Mouse (Mus musculus): ENCODE results near the gene Ppp1r9a. TPM values are rescaled to one million over a fixed set of nuclear protein-coding genes. Genes with fewer than 3 reads are reported as not detected.

Ppp1r9a gene
- total and polyA plus RNA-seq, 2 experiments from 2014 or later: 39.1 to 85.5 TPM

DNA sequence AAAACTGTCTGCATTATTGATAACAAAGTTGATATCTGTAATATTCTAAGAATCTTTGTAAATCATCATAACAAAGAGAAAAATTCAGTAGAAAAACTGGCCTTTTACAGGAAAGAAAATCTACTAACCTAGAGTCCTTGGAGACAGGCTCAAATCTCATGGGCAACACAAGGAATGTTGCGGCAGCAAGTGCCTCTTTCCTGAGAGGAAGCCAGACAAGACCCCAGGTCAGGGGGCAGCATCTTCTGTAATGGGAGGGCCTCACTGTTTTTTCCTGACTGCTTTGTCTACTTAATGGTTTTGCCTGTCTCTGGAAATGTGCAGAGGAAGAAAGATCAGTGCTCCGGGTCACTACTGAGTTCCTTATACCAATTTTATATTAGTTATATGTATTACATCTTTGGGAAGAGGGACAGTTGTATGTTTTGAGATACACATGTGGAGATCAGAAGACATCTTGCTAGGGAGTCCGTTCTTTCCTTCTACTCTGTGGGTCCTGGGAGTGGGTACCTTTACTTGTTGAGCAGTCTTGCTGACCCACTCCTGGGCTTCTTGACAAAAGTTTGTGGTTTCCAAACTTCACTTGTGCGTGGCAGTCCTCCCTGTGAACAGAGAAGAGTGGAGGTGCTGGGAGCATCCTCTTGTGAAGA lies 151.9 kb downstream of the Ppp1r9a start:
- Histone ChIP-seq H3K4me3 (ENCODE audit: low read depth, low read length) (no peak overlapping the region), H3K9me3 (ENCODE audit: low read length) (no peaks in the 10 kb centered on the region), H3K27ac (ENCODE audit: low read depth, low read length) (no peak overlapping the region), H3K9ac (no peak overlapping the region), H3K4me1 (ENCODE audit: insufficient read depth) (no peaks in the 10 kb centered on the region), H3K4me2 (ENCODE audit: low read depth) (no peak overlapping the region), H3K27me3 (ENCODE audit: insufficient read depth, low read length) (no peaks in the 10 kb centered on the region), H3K36me3 (ENCODE audit: insufficient read depth) (no peaks in the 10 kb centered on the region)
- ATAC-seq: no peak
- DNase-seq: no peak
- no peak for TF ChIP-seq CTCF (IDR thresholded peaks at IDR 0.05; ENCODE audit: low read depth)
- WGBS: 93% methylated on average over 4 of the region's 4 CpGs

DNA sequence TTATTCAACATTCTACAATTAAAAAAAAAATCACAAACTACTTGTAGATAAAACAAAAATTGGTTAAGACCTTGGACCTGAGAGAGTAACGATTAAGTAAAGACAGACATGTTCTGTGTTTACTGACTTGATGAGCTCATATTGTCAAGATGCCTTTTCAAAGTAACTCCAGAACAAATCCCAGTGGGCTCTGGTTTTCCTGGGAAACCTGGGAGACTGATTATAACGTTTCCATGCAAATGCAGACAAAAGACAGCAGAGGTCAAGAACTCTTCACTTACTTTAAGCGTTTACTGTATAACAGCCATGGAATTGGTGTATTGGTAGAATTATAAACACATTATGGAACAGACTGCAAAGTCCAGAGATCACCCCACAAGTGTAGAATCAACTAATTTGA lies 172.0 kb downstream of the Ppp1r9a start:
- no peak for TF ChIP-seq CTCF (IDR thresholded peaks at IDR 0.05; ENCODE audit: low read depth)
- 65% methylated on average over 3 of the region's 3 CpGs for WGBS
- DNase-seq: no peak
- H3K27me3 ChIP-seq (ENCODE audit: insufficient read depth, low read length): no peaks in the 10 kb centered on the region
- peaks cover 3% of the 10 kb centered on the region; the same call in 1 of the 2 replicates for H3K36me3 ChIP-seq (ENCODE audit: insufficient read depth)
- H3K9me3 ChIP-seq (ENCODE audit: low read length): no peaks in the 10 kb centered on the region
- no peak overlapping the region for H3K4me3 ChIP-seq (ENCODE audit: low read depth, low read length)
- no peak overlapping the region for H3K27ac ChIP-seq (ENCODE audit: low read depth, low read length)
- H3K4me2 ChIP-seq (ENCODE audit: low read depth): no peak overlapping the region
- no peak for ATAC-seq
- H3K4me1 ChIP-seq (ENCODE audit: insufficient read depth): no peaks in the 10 kb centered on the region
- no peak overlapping the region for H3K9ac ChIP-seq

DNA sequence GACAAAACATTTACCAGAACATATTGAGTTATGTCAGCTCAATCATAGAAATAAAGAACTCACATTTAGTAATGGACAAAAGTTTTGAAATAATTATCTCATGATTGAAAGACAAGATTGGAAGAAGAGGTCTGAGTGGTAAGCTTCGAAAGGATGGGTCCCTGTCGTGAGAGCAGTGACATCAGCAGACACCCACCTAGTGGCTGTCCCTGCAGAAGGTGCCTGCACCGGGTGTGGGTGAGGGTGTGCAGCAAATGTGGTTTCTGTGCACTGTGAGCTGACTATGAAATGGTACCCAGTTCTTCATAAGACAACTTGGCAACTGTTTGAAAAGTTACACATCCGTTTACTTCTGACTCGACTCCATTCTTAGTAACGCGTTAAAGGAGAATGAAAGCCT lies 173.0 kb downstream of the Ppp1r9a start:
- peaks cover 3% of the 10 kb centered on the region; the same call in 1 of the 2 replicates for H3K36me3 ChIP-seq (ENCODE audit: insufficient read depth)
- no peak overlapping the region for H3K4me2 ChIP-seq (ENCODE audit: low read depth)
- WGBS: 89% methylated on average over 7 of the region's 7 CpGs
- H3K9ac ChIP-seq: no peak overlapping the region
- no peak overlapping the region for H3K4me3 ChIP-seq (ENCODE audit: low read depth, low read length)
- no peak overlapping the region for H3K27ac ChIP-seq (ENCODE audit: low read depth, low read length)
- H3K27me3 ChIP-seq (ENCODE audit: insufficient read depth, low read length): no peaks in the 10 kb centered on the region
- DNase-seq (no peak), ATAC-seq (no peak)
- no peaks in the 10 kb centered on the region for H3K4me1 ChIP-seq (ENCODE audit: insufficient read depth)
- TF ChIP-seq CTCF (IDR thresholded peaks at IDR 0.05; ENCODE audit: low read depth): no peak
- H3K9me3 ChIP-seq (ENCODE audit: low read length): no peaks in the 10 kb centered on the region

DNA sequence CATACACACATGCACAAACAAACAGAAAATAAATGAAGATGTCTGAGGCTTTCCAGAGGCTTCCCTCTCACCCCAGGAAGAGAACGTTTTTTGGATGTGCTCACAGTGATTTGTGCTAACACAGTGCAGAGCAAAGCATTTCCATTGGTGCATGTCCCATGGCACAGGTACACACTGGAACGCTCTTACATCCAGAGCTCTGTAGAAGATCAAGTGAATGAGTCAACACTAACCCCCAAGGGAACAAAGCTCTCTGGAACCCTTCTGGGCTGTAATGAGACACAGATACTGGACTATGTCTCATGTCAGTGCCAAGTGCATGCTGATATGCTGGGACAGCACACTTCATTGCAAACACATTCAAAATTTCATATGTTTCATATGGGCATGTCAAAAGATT lies 175.3 kb downstream of the Ppp1r9a start:
- WGBS: 79% methylated on average over 2 of the region's 2 CpGs
- peaks cover 3% of the 10 kb centered on the region; the same call in 1 of the 2 replicates for H3K36me3 ChIP-seq (ENCODE audit: insufficient read depth)
- no peak for ATAC-seq

DNA sequence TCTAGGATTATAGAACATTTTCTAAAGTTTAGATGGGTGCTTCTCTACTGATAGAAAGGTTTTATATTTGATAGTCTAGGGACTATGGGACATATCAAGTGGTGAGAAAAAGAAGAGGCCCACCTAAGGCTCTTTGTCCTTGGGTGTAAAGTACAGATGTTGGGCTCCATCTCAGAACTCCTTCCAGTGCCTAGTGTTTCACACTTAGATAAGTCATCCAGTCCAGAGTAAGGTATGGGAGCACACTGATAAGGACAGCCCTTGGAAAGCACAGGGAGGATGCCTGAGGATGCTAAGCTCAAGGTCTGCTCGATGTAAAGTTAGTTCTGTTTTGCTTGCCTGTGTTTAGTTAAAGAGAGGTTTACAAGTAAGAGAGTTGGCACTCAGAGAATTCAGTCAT lies 176.4 kb downstream of the Ppp1r9a start:
- no peaks in the 10 kb centered on the region for H3K27me3 ChIP-seq (ENCODE audit: insufficient read depth, low read length)
- H3K9ac ChIP-seq: no peak overlapping the region
- H3K27ac ChIP-seq (ENCODE audit: low read depth, low read length): no peak overlapping the region
- peaks cover 3% of the 10 kb centered on the region; the same call in 1 of the 2 replicates for H3K36me3 ChIP-seq (ENCODE audit: insufficient read depth)
- WGBS: 94% methylated on average over 1 of the region's 1 CpGs
- no peaks in the 10 kb centered on the region for H3K4me1 ChIP-seq (ENCODE audit: insufficient read depth)
- ATAC-seq (no peak), DNase-seq (no peak)
- no peaks in the 10 kb centered on the region for H3K9me3 ChIP-seq (ENCODE audit: low read length)
- H3K4me3 ChIP-seq (ENCODE audit: low read depth, low read length): no peak overlapping the region
- TF ChIP-seq CTCF (IDR thresholded peaks at IDR 0.05; ENCODE audit: low read depth): no peak
- no peak overlapping the region for H3K4me2 ChIP-seq (ENCODE audit: low read depth)

More for the DNA sequence above, 175.3 kb downstream of the Ppp1r9a start:
- no peak for DNase-seq
- no peaks in the 10 kb centered on the region for H3K27me3 ChIP-seq (ENCODE audit: insufficient read depth, low read length)
- no peak overlapping the region for H3K4me2 ChIP-seq (ENCODE audit: low read depth)
- H3K4me3 ChIP-seq (ENCODE audit: low read depth, low read length): no peak overlapping the region
- H3K4me1 ChIP-seq (ENCODE audit: insufficient read depth): no peaks in the 10 kb centered on the region
- H3K9ac ChIP-seq: no peak overlapping the region
- TF ChIP-seq CTCF (IDR thresholded peaks at IDR 0.05; ENCODE audit: low read depth): no peak
- H3K27ac ChIP-seq (ENCODE audit: low read depth, low read length): no peak overlapping the region
- H3K9me3 ChIP-seq (ENCODE audit: low read length): no peaks in the 10 kb centered on the region

DNA sequence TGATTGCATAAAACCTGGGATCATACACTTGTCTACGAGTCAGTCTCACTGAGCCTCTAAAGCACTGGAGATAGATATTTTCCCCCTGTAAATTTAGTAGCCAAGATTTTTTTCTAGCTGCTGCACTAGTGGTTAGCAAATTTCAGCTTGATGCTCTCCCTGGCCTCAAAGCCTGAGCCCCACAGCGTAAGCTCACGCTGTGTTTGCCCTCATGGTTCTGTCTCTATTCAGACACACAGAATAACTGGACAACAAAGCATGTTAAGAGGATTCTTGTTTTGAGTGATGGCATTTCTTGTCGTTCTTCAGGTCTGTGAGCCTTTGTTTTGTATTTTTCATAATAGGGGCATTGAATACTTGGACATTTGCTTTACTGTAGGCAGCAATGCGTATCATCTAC lies 177.4 kb downstream of the Ppp1r9a start:
- no peaks in the 10 kb centered on the region for H3K27me3 ChIP-seq (ENCODE audit: insufficient read depth, low read length)
- no peak overlapping the region for H3K4me2 ChIP-seq (ENCODE audit: low read depth)
- WGBS: 47% methylated on average over 5 of the region's 5 CpGs
- H3K9ac ChIP-seq: no peak overlapping the region
- no peaks in the 10 kb centered on the region for H3K9me3 ChIP-seq (ENCODE audit: low read length)
- DNase-seq (no peak), ATAC-seq (no peak)
- H3K4me3 ChIP-seq (ENCODE audit: low read depth, low read length): no peak overlapping the region
- H3K36me3 ChIP-seq (ENCODE audit: insufficient read depth): peaks cover 3% of the 10 kb centered on the region; the same call in 1 of the 2 replicates
- H3K27ac ChIP-seq (ENCODE audit: low read depth, low read length): no peak overlapping the region
- no peaks in the 10 kb centered on the region for H3K4me1 ChIP-seq (ENCODE audit: insufficient read depth)
- no peak for TF ChIP-seq CTCF (IDR thresholded peaks at IDR 0.05; ENCODE audit: low read depth)

DNA sequence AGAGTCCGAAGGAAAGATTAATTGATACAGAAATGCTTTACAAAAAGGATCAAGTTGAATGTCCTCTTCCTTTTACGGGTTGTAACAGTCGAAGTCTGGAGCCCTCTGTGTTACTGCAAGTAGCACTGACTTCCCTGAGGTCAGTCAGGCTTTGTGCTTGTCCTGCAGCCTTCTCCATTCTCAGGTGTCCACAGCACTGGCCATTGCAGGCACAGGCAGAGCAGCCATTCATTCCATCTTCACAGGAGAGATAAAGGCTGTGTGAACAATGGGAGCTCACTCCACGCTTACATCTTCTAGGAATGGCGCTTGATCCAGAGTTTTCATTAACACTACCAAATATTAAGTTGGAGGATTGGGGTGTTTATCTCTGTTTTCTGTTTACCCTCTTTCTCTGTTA lies 177.8 kb downstream of the Ppp1r9a start:
- Histone ChIP-seq H3K36me3 (ENCODE audit: insufficient read depth) (peaks cover 3% of the 10 kb centered on the region; the same call in 1 of the 2 replicates), H3K9me3 (ENCODE audit: low read length) (no peaks in the 10 kb centered on the region), H3K9ac (no peak overlapping the region), H3K4me3 (ENCODE audit: low read depth, low read length) (no peak overlapping the region), H3K4me2 (ENCODE audit: low read depth) (no peak overlapping the region), H3K27me3 (ENCODE audit: insufficient read depth, low read length) (no peaks in the 10 kb centered on the region), H3K4me1 (ENCODE audit: insufficient read depth) (no peaks in the 10 kb centered on the region), H3K27ac (ENCODE audit: low read depth, low read length) (no peak overlapping the region)
- WGBS: 55% methylated on average over 5 of the region's 5 CpGs
- TF ChIP-seq CTCF (IDR thresholded peaks at IDR 0.05; ENCODE audit: low read depth): no peak
- no peak for ATAC-seq
- DNase-seq: no peak

All from forebrain, postnatal 0 days (tissue).